10 mouse cellular contexts compared by ENCODE assay signal in the genomic region with DNA sequence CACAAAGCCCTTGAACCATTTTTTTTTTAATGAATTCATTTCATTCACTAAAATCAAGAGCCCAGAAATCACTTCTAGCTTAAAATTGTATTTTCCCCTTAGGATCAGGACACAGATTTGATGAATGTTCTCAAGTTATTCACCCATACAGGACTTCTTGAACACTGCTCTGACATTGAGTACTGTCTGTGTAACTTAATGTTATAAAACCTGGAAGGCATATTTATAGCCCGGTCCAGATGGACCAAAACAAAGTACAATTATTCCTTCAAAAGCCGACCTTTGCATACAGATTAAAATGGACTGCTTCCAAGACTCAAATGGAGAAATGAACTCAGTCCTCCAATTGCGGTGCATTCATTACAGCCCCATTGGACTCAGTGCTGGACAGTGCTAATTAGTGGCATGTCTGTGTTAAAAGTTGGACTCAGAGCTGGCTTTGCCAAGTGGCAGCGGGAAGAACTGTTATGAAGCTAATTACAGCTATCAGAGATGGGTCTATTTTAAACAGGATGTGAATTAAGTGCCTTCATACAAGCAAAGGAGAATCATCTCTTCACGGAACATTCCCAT.
DNase-seq lines count a peak whose midpoint lies in the region; ATAC-seq lines count a peak whose summit lies in the region.
"Had no signal": no experiment of that assay in that cellular context is flagged by ENCODE, and none has a peak within 500 bp of the region (broad histone marks: within the 10 kb centered on the region; RNA-seq: fewer than 3 reads in every experiment).

No protein-coding gene starts in this region.

- no peak for ATAC-seq in megakaryocyte-erythroid progenitor cell, adult 5-6 weeks (replicated peaks; ENCODE audit: low FRiP score, low TSS enrichment, poor library complexity, severe bottlenecking)

- peak; percentile 5 to 11 for DNase-seq in cerebellum, postnatal 25 days
- DNase-seq in cerebellum, adult 18-20 months: no peak
- peak; percentile 44 to 59 for DNase-seq in right cerebral cortex, postnatal 10 days (ENCODE audit: low spot score in 2 of 2)
- DNase-seq in right cerebral cortex, postnatal 4 days: no peak
- peak; percentile 7 to 12 for DNase-seq in left cerebral cortex, postnatal 14 days (ENCODE audit: low spot score in 2 of 2)
- DNase-seq in spleen, adult 18-20 months: no peak
- no peak for DNase-seq in urinary bladder, postnatal 25 days (ENCODE audit: low spot score)
- DNase-seq: gastrocnemius, postnatal 25 days; heart, postnatal 4 days had no signal

- intact Hi-C loops in left cerebral cortex, postnatal 14 days (cut with DNase I): no loop called here

Comparison
In these comparisons a context has a peak if more than half of its experiments do, and no peak if none do; other contexts are left out.
1. DNase-seq: peak in cerebellum, postnatal 25 days (2 of 2), right cerebral cortex, postnatal 10 days (2 of 2) and left cerebral cortex, postnatal 14 days (2 of 2); none in cerebellum, adult 18-20 months (0 of 2), right cerebral cortex, postnatal 4 days (single experiment), spleen, adult 18-20 months (0 of 2) and urinary bladder, postnatal 25 days (single experiment).